Mouse (Mus musculus) thymus, adult 18-20 months (tissue): ENCODE results near the gene 4930451I11Rik.

Experiments
- DNase-seq, 2 experiments: peaks; one replicate each; pipeline ENCODE4 v3.0.0; 2022; ENCODE audit warnings: mixed read lengths in 2 of 2

The 4930451I11Rik gene

DNA sequence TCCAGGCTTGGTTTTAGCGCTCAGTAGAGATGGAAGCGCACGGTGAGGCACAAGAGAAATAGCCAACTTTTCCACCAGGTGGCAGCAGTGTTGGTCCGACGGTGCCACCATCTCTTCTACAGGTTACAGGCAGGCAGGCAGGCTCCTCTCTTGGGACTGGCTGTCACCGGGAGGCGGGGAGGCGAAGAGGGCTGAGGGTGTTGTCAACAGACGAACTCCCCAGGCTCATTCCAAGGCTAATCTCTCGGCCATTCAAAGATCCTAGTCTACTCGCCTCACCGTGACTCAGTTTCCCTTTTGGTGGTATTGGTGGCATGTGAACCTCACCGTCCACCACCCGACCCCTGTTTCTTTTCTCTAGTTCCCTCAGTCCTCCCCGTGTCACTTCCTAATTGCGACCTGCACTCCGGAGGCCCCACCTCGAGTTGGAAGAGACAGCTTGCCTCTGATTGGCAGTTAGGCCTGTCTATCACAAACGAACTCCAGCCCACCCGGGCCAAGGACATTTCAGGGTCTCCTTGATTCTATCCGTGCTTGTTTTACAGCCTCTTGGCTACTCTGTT lies 678 bp upstream of the 4930451I11Rik start:
- DNase-seq, result peak; percentile 51 to 68

DNA sequence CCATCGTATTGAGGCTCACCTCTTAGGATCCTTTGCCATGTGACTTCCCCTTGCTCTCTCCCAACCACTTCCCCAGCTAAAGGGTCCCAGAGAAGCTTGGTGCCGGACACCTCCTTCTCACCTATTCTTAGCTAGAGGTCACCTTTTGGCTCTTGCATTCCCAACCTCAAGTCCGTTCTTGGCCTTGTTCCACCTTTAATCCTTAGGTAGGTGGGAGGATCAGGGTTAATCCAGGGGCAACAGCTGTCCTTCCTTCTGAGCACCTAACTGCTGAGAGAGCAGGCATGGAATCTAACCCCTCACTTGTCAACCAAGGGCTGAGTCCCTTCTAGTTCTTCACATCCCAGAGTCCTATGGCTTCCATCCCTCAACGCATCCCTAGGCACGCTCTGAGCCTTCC lies 5.5 kb downstream of the 4930451I11Rik start:
- DNase-seq, result no peak

DNA sequence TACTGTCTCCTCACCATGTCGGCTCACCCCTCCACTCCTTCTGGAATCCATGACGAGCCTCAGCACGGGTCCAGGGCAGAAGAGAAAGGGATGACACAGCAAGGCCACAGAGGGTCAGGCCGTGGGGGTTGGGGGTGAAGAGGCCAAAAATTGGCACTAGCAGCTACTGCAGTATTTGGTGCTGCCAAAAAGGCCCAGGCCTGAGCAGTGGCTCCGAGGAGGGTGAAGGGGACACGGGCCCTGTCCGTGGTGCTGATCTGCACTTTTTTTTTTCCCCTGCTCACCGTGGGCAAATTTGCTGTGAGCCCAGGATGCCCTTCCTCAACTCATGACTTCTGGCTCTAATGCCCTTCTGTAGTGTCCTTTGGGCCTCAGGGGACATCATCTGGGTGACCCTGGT lies 6.0 kb downstream of the 4930451I11Rik start:
- no peak for DNase-seq

DNA sequence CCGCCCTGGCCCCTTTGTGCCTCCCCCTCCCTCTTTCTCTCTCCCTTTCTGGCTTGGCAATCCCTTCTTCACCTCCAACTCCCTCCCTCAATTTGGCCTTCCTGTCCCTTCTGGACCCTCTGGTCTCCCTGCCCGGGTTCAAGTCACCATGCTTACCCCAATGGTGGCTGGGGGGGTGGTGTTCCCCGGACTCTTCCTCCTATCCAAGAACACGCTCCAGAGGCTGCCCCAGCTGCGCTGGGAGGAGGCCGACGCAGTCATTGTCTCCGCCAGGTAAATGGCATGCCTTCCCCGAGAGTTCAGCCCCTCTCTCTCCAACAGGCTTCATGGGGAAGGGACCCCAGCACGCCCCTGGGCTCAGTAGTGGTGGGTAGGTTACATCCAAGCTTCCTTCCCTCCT lies 7.5 kb downstream of the 4930451I11Rik start:
- no peak for DNase-seq

DNA sequence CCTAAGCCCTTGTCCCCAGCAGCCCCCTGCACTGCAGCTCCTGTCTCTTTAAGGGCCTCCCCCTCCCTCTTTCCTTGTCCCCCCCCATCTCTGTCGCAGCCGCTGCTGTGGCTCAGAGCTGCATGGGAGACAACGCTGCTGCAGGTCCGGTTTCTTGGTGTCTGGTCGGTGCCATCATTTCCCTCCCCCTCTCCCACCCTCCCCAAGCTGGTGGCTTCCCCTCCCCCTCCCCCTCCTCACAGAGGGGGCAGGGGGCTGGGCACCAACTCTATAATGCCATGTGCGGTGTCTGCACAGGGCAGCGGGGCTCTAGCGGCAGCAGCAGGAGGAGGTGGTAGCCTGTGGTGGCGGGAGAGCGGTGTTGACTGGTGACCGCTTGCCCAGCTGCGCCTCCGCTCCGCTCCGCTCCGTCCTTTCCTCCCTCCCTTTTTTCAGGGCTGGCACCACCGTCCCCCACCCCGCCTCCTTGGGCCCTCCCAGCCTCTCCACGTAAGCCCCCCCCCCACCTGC lies 8.2 kb downstream of the 4930451I11Rik start:
- no peak for DNase-seq

DNA sequence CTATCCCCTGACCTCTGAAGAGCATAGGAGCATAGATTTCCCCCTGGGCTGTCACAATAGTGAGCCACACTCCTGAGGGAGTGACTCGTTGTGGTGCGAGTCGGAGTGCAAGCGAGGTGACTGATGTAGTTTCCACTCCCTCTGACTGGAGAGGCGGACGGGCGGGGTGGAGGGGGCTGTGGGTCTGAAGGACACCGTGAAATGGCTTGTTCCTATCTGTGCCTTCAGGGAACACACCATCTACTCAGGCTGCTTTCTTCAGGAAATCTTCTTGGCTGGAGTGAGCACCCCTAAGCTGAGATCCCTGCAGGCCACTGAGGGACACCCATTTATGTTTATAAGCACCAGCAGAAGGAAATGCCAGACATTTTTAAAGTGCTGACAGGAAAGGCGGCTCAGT lies 8.7 kb downstream of the 4930451I11Rik start:
- no peak for DNase-seq

DNA sequence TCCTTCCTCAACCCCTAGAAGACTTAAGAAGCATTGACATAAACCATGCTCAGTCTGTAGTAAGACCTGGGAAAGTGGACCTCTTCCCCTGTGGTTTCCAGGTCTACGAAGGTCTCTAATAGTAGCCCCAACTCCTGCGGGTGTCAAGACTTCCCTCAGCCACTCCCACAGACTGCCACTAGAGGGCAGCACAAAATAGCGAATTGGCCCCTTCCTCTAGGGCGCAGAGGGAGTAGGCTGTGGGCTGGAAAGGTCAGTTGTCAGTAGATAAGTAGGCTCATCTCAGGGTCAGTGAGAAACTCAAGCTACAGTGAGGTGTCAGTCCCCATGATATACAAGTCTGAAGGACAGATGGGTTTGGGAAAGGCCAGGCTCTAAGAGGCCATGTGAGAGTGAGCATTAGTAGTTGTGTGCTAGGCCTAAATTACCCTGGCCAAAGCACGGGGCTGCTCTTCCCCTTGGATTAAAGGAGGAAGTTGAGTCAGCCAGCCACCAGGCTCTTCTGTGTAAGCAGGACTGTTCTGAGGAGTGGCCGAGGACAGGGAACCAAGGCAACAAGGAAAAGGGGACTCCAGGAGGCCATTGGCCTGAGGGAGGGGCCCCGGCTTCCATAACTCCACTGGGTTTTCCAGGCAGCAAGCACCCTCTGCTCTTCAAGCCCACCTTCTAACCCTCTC lies 9.5 kb downstream of the 4930451I11Rik start:
- peak; percentile 35 to 48 for DNase-seq

DNA sequence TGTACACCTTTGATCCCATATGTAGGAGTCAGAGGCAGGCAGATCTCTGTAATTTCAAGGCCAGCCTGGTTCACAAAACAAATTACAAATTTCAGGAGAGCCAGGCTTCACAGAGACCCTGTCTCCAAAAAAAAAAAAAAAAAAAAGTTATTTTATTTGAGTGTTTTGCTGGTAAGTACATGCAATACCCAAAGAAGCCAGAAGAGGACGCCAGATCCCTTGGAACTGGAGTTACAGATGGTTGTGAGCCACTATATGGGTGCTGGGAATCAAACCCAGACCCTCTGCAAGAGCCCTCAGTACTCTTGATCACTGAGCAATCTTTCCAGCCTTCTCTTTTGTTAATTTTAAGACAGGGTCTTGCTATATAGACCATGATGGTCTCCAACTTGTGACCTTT lies 12.6 kb downstream of the 4930451I11Rik start:
- no peak for DNase-seq

DNA sequence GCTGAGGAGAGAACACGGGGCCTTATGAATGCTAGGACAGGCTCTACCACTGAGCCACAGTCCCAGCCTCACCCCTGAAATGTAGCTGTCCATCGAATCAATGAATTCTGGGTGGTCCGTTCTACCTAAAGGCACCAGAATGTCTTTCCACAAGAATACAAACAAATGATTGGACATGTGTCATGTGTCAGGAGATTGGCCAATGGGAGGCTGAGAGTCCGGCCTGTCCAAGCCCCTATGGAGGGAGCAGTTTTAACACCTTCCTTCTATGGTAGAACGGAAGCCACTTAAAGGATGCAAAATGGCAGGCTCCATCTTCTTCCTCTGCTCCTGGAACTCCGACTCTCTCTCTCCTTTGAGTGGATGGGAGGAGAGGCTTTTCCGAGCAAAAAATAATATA lies 13.8 kb downstream of the 4930451I11Rik start:
- DNase-seq, result no peak

DNA sequence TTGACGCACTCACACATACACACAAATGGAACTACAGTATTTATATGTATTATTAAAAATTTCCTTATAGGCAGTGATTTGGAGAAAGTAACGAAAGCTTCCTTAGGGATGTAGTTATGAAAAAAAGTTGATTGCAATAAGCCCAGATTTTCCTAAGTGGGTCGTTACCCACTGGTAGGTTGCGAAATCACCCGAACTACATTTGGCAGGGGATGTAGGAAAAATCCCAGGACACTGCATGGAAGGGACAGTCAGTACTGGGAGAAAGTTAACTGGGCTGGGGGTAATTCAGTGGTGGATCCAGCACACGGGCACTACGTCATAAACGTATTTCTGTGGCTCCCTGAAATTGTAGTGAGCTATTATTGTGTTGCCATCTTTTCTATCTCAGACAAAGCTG lies 14.9 kb downstream of the 4930451I11Rik start:
- DNase-seq, result no peak

DNA sequence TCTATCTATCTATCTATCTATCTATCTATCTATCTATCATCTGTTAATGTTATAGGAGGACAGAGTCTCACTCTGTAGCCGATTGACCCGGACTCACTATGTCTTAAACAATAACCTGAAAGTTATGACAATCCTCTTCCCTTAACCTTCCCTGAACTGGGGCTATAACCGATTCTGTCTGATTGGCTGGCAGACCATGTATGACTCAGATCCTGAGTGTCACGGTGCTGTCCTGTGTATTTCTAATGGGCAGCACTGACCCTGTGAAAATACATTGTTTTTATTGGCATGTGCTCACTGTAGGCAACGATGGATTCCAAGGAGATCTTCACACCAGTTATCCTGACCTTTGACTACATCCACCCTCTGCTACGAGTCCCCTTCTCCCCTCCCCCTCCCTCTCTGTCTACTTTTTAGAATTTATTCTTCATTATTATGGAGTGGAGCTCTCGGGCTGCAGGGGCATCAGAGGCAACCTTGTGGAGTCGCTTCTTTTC lies 15.7 kb downstream of the 4930451I11Rik start:
- DNase-seq, result no peak

DNA sequence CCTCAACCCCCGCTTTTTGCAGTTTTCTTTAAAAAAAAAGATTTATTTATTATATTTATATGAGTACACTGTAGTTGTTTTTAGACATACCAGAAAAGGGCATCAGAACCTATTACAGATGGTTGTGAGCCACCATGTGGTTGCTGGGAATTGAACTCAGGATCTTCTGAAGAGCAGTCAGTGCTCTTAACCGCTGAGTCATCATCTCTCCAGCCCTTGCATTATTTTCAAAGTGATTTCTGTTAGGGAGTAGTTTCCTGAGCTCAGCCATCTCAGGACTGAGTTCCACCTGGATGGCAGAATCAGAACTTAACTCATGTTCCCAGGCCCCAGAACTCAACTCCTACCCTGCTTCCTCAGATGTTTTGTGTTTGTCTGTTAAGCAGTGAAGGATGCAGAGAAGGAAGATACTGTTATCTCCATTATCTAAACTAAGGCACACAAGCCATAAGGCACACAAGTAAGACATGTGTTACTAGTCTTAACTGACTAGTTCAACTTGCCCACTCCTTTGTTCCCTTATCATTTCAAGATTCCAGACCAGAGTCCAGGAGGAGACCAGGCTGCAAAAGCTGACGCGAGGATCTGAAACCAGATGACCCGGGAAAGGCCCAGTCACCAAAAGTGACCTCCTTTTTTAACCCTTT lies 21.6 kb downstream of the 4930451I11Rik start:
- DNase-seq, result no peak

DNA sequence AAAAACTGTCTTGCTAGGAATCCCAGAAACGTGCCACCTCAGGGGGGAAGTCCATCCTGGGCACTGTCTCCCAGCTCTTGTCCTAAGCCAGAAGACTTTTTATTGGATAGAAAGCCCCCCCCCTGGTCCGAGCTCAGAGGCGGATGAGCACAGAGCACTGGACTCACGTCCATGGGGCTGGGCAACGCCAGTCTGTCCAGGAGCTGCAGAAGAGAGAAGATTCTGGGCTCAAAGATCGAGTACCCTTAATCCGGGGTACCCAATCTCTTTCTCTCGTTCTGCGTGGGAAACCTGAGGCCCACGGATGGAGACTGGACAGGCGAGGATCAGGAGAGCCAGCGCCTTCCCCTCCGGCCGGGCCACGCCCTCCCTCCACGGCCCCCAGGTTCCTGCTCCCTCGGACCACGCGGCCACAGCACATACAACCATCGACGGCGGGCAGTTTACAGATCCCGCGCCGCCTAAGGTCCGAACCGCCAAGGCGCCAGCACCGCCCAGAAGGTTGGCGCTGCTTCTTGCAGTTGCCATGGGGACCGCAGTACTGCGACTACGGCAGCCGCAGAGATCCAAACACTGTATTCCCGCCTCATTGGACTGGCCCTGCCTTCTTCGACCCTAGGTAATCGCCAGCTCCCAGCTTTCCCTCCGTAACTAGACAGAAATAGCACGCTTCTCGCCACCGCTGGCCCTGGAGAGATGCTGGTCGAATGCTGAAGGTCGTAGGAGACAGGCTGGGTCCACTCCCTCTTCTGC lies 22.6 kb downstream of the 4930451I11Rik start:
- DNase-seq, result peak; percentile 43 to 49

DNA sequence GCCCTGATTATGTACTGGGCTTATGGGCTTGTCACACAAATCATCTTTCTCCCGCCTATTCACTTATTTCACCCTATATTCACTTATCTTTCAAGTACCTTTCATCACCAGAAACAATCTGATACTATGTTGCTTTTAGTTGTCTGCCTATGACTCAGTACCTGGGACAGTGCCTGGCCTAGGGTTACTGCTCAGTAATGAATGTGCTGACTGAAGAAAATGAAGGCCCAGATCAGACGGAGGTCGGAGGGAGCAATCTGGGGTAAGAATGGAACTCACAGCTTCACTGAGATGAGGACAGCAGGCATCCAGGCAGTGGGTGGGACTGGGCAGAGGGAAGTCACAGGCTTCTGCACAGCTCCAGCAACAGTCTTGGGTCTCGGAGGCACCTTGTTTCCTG lies 24.0 kb downstream of the 4930451I11Rik start:
- no peak for DNase-seq

DNA sequence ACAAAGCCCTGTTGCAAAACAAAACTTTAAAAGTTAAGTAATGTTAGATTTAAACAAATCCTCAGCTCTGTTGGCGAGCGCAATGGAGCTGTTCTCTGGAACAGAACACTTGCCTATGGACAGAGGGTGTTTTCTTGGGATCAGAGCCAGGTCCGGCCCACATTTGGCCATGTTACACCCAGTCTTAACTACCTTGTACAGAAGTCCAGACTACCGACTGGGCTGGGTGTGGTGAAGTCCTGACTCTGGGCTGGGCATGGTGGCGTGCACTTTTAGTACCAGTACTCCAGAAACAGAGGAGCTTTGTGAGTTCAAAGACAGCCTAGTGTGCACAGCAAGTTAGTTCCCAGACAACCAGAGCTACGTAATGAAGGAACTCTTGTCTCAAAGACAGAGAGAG lies 24.5 kb downstream of the 4930451I11Rik start:
- no peak for DNase-seq

DNA sequence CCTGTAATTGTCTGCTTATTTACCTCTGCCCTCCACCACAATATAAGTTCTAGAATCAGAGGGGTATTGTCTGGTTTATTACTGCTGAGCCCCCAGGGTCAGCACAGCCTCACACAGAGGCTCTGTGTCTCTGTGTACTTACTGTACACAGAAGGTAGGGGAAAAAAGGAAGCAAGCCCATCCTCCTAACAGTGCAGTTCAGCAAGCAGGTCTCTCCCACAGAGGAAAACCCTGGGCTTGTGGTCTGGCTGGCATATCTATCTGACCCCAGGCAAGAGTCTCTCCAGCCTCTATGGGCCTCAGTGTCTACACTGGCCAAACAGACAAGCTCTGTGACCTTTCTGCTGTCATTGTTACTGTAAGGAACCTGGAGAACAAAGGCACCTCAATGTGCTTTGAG lies 27.7 kb downstream of the 4930451I11Rik start:
- DNase-seq, result no peak

DNA sequence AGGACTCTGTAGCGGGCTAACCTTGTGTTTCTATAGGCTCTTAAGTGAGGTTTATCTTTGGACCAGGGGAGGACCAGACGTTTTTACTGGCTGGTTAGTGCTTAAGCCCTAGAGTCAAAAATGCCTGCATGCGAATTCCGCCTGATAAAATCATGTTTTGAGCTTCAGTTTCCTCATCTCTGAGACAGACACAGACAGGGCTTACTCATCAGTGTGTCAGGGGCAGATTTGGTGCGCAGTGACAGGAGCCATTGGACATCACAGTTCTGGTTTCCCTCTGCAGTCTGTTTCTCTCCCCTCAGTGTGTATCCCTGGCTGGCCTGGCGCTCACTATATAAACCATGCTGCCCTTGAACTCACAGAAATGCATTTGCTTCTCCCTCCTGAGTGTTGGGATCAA lies 28.3 kb downstream of the 4930451I11Rik start:
- no peak for DNase-seq

DNA sequence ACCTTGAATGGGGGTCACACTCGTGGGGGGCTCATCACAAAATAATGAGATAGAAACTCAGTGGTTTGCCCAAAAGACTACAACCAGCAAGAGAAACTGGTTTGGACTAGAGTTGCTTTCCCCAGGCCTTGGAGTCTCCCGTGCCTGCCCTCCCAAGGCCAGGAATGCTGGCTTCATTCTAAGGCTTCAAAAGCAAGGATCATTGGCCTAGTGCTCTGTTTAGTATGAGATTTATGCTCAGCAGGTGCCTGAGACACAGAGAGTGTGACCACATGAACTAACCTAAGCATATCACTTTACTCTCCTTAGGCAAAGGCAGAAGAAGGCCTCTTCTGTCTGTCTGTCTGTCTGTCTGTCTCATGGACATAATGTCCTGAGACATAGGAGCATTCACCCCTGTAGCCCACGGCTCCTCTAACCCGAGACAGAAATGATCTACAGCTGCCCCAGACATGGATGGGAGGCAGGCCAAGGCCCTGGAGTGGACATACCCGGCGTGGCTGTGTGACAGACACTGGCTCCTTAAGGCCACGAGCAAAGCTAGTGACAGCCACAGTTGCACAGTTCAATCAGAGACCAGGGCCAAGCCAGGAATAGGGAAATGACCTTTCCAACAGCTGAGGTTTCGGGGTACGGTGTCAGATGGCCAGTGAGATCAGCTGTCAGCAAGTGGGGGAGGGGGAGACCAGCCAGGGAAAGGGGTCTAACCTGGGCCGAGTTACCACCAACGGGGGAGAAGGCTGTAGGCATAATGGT lies 29.1 kb downstream of the 4930451I11Rik start:
- no peak for DNase-seq

DNA sequence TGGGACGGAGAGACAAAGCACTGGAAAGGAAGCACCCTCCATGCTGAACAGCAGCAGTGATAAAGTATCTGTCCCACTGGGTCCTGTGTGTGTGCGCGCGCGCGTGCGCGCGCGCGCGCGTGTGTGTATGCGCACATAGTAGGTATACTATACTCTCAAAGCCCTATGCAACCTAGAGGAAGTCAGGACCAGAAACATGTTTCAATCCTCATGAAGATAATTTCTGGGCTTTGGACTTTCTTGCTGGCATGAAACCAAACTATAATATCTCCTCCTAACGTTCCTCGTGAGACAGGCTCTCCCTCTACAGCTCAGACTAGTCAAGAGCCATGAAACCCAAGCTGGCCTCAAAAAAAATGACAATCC lies 30.4 kb downstream of the 4930451I11Rik start:
- no peak for DNase-seq

DNA sequence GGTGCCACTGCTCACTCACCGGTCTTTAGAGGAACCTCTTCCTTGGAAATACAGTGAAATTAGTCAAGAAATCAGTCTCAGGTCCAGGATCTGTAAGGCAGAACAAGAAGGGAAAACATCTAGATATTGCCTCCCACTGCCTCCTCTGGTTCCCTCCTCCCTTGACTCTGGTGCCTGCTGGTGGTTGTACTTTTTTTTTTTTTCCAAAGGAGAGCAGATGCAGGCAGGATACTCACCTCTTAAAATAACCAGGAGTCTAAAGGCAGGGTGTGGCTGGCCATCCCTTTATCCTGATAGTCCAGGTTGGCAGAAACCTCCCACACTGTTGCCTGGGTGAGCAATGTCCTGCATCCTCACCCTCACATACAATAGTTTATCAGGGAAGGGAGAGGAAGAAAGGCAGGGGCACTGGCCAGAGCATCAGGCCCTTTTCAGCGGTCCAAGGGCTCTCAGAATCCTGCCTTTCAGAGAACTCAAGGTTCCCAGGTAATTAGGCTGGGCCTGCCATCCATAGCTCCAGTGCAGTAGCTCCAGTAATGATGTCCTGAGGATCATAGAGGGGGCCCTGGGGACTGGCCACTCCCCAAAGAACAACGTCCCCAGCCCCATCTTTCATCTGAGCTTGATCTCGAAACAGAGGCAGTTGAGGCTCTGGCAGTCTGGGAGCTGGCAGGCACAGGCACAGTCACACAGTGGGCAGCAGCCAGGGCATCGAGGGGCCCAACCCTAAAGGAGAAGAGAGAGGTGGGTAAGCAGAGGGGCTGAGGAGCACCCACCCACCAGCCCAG lies 31.0 kb downstream of the 4930451I11Rik start:
- no peak for DNase-seq

DNA sequence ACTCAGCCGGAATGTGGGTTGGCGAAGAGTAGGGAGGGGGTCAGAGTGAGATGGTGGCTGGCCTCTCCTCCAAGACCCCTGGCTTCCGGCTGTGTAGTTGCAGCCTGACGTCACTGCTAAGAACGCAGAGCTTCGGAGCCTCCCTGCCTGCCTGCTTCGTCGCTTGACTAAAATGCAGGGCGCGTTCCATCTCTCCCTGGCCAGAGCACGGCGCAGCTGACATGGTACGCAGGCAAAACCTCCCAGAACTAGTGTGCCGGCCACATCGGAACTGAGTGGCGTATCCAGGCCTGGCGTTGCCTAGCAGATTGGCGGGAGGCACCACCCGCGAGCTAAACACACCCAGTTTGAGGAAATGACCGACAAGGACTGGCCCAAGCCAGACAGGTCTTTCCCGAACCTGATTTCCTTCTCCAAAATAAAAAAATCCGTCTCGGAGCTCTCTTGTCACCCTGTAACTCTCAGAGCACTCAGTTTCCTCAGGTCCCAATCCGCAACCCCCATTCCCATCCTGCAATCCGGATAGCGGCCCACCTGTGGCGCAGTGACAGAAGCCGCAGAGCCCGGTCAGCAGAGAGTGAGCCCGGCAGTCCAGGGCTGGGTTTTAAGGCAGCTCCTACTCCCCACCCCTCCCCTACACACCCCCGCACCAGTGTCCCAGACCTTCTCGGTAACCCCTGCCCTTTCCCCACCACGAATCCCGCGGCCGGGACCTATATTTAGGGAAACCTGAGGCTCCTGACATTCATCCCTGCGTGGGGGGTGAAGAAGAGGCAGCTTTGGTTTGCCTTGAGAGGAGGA lies 31.8 kb downstream of the 4930451I11Rik start:
- no peak for DNase-seq
